Mouse (Mus musculus): ENCODE data around the gene Arl13b.

The Arl13b gene

DNA sequence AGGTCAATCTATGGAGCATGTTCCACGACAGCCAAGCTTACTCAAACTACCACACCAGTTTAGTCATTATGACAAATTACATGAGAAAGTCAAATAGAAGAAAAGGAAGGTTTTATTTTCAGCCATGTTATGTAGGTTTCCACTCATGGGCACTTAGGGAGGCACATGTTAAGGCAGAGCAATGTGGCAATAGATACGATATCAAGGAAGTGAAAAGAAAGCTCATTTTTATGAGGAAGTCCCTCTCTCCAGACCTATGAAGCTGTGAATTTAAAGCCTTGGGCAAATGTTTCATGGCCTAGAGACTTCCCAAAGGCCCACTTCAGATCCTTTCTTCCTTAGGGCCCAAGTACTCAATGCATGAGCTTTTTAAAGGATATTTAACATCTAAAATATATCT, 10.7 kb upstream of the Arl13b start:
- H3K27me3 ChIP-seq (ENCODE audit: insufficient read depth, low read length), result no peaks in the 10 kb centered on the region
- peaks cover 27% of the 10 kb centered on the region for H3K4me1 ChIP-seq (replicated peaks; ENCODE audit: low read depth, low read length)
- TF ChIP-seq CTCF (conservative IDR thresholded peaks at IDR 0.05; ENCODE audit: low read length) (no peak), POU5F1 (IDR thresholded peaks at IDR 0.05; ENCODE audit: borderline replicate concordance, low read length) (no peak), NANOG (IDR thresholded peaks at IDR 0.05; ENCODE audit: borderline replicate concordance, low read length) (no peak)
- H3K36me3 ChIP-seq (ENCODE audit: insufficient read depth, low read length), result no peaks in the 10 kb centered on the region
- H3K9me3 ChIP-seq (ENCODE audit: low read length), result peaks cover 5% of the 10 kb centered on the region; the same call in 1 of the 2 replicates
- no peak overlapping the region for H3K4me3 ChIP-seq (replicated peaks; ENCODE audit: low read length)

DNA sequence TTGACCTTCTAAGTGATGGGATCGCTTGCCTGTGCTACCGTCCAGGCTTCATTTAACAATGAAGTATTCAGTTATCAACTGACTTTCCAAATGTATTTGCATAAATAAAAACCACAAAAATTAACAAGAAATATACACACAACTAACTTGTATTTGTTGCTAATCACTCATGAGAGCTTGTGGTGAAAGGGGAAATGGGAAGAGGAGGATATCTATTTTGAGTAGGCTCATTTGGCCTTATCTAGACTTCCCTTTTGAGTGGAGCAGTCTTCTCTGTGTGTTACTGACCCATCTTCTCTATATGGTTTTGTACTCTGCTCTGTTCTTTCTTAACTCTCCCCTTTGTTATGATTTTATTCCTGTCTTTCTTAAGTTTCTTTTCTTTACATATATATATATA, 9.4 kb upstream of the Arl13b start:
- Histone ChIP-seq H3K36me3 (ENCODE audit: insufficient read depth, low read length) (no peaks in the 10 kb centered on the region), H3K4me3 (replicated peaks; ENCODE audit: low read length) (no peak overlapping the region), H3K9me3 (ENCODE audit: low read length) (peaks cover 5% of the 10 kb centered on the region; the same call in 1 of the 2 replicates), H3K27me3 (ENCODE audit: insufficient read depth, low read length) (no peaks in the 10 kb centered on the region), H3K4me1 (replicated peaks; ENCODE audit: low read depth, low read length) (peaks cover 27% of the 10 kb centered on the region)
- TF ChIP-seq CTCF (conservative IDR thresholded peaks at IDR 0.05; ENCODE audit: low read length), result no peak
- no peak for TF ChIP-seq NANOG (IDR thresholded peaks at IDR 0.05; ENCODE audit: borderline replicate concordance, low read length)
- TF ChIP-seq POU5F1 (IDR thresholded peaks at IDR 0.05; ENCODE audit: borderline replicate concordance, low read length), result no peak

DNA sequence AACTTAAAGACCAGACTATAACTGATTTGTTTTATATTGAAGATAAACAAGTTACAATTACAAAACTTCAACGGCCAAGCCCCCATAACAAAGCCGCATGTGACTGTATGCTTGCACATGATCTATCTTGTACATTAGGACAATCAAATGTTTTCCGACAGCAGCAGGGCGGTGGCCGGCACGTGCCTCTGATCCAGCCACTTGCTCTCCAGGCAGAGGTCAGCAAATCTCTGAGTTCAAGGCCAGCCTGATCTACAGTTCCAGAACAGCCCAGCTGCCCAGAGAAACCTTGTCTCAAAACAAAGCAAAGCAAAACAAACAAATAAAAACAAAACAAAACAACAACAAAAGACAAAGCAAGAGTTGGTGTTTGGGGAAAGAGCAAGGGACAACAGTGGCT, 8.5 kb upstream of the Arl13b start:
- peaks cover 27% of the 10 kb centered on the region for H3K4me1 ChIP-seq (replicated peaks; ENCODE audit: low read depth, low read length)
- peaks cover 5% of the 10 kb centered on the region; the same call in 1 of the 2 replicates for H3K9me3 ChIP-seq (ENCODE audit: low read length)
- H3K27me3 ChIP-seq (ENCODE audit: insufficient read depth, low read length), result no peaks in the 10 kb centered on the region
- no peak overlapping the region; the same call in 1 of the 2 replicates for H3K4me3 ChIP-seq (replicated peaks; ENCODE audit: low read length)
- TF ChIP-seq NANOG (IDR thresholded peaks at IDR 0.05; ENCODE audit: borderline replicate concordance, low read length) (no peak), POU5F1 (IDR thresholded peaks at IDR 0.05; ENCODE audit: borderline replicate concordance, low read length) (no peak)
- H3K36me3 ChIP-seq (ENCODE audit: insufficient read depth, low read length), result no peaks in the 10 kb centered on the region

DNA sequence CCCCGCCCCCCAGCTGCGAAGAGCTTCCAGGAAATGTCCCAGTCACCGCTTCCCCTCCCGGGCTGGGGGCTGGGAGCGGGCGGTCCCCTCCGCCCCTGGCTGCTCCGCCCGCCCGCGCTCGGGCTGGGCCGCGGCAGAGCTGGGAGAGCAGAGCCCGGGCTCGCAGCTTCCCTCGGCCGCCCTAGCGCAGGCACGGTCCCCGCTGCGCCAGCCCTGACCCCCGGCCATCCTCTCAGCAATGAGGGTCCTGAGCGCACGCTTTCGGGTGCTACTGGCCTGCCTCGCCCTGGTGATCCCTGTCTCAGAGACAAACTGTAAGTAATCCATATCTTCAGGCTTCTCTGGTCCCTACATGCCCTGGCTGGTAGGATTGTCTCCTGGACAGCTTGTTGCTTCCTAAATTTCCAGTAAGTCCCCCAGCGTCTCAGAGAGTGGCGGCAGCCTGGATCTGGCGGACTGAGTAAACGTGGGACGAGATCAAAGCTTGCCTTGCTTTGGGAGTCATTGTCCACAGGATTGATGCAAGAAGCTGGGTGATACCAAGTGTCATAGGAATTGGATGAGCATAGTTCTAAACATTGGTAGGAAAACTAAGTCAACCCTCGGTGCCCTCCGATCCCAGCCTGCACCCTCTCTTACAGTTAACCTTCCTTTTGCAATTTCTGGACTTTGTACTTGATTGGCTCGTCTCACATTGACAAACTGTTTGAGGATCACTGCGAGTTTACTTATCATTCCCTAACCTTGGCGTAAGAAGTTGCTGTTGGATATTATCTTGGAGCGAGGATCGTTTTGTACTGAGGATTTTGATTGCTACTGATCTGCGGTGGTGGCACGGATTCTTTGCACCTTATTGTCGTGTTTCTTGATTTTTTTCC, 7.6 kb upstream of the Arl13b start, which contains the start of gene Pros1:
Gene Pros1, plus strand, starts transcription at position 117 of the 878 bp plus-strand sequence.
- Histone ChIP-seq H3K4me3 (replicated peaks; ENCODE audit: low read length) (peak within 1 kb of the TSS; percentile 83), H3K9me3 (ENCODE audit: low read length) (peaks cover 5% of the 10 kb centered on the region; the same call in 1 of the 2 replicates), H3K4me1 (replicated peaks; ENCODE audit: low read depth, low read length) (peaks cover 27% of the 10 kb centered on the region), H3K36me3 (ENCODE audit: insufficient read depth, low read length) (no peaks in the 10 kb centered on the region), H3K27me3 (ENCODE audit: insufficient read depth, low read length) (no peaks in the 10 kb centered on the region)
- TF ChIP-seq CTCF (conservative IDR thresholded peaks at IDR 0.05; ENCODE audit: low read length), result no peak
- TF ChIP-seq NANOG (IDR thresholded peaks at IDR 0.05; ENCODE audit: borderline replicate concordance, low read length), result no peak
- TF ChIP-seq POU5F1 (IDR thresholded peaks at IDR 0.05; ENCODE audit: borderline replicate concordance, low read length), result no peak

DNA sequence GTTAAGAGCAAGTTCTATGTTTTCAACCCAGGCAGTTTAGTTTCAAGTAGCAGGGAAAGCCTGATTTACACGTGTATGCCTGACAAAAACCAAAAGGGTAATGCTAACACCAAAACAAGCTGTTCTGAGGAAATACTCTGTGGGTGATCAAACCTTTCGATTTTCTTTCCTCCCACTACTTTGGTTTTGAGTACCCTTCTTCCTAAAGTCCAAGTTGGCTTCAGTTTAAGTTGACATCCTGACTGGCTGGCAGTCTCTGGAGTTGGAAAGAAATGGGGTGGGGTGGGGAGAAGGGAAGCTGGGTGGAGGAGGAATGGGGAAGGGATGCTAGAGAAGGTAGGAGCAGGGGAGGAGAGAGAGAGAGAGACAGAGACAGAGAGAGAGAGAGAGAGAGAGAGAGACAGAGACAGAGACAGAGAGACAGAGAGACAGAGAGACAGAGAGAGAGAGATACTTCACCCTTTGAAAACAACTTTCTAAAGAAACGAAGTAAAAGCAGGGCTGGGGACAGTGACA, 6.8 kb upstream of the Arl13b start:
- no peaks in the 10 kb centered on the region for H3K36me3 ChIP-seq (ENCODE audit: insufficient read depth, low read length)
- no peak for TF ChIP-seq NANOG (IDR thresholded peaks at IDR 0.05; ENCODE audit: borderline replicate concordance, low read length)
- TF ChIP-seq POU5F1 (IDR thresholded peaks at IDR 0.05; ENCODE audit: borderline replicate concordance, low read length), result no peak
- TF ChIP-seq CTCF (conservative IDR thresholded peaks at IDR 0.05; ENCODE audit: low read length), result no peak
- H3K9me3 ChIP-seq (ENCODE audit: low read length), result peaks cover 5% of the 10 kb centered on the region; the same call in 1 of the 2 replicates
- H3K27me3 ChIP-seq (ENCODE audit: insufficient read depth, low read length), result no peaks in the 10 kb centered on the region; the same call in 1 of the 2 replicates
- H3K4me3 ChIP-seq (replicated peaks; ENCODE audit: low read length), result peak overlapping the region; percentile 83
- H3K4me1 ChIP-seq (replicated peaks; ENCODE audit: low read depth, low read length), result peaks cover 27% of the 10 kb centered on the region

DNA sequence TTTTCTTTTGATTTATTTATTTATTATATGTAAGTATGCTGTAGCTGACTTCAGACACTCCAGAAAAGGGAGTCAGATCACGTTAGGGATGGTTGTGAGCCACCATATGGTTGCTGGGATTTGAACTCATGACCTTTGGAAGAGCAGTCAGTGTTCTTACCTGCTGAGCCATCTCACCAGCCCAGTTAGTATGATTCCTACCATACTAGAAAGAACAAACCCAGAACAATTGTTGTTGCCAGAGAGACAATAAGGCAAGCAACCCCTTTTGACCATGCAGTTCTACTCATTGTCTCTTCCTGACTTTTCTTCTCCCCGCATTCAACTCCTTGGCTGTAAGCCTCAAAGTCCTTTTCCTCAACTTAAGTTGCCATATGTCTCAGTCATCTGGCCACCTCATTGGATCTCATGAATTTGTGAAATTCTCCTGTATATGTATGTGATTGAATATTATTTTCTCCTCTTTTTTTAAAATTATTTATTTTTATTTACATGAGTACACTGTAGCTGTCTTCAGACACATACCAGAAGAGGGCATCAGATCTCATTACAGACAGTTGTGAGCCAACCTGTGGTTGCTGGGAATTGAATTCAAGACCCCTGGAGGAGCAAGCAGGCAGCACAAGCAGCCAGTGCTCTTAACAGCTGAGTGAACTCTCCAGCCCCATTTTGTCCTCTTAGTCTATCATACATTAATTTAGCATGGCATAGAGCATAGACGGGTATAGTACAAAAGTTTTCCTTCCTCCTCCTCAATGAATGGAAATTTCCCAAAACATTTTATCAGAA, 5.8 kb upstream of the Arl13b start:
- TF ChIP-seq POU5F1 (IDR thresholded peaks at IDR 0.05; ENCODE audit: borderline replicate concordance, low read length), result no peak
- TF ChIP-seq CTCF (conservative IDR thresholded peaks at IDR 0.05; ENCODE audit: low read length), result peak; percentile 25
- no peak for TF ChIP-seq NANOG (IDR thresholded peaks at IDR 0.05; ENCODE audit: borderline replicate concordance, low read length)
- Histone ChIP-seq H3K4me3 (replicated peaks; ENCODE audit: low read length) (no peak overlapping the region), H3K4me1 (replicated peaks; ENCODE audit: low read depth, low read length) (peaks cover 27% of the 10 kb centered on the region), H3K27me3 (ENCODE audit: insufficient read depth, low read length) (peaks cover 2% of the 10 kb centered on the region; the same call in 1 of the 2 replicates), H3K36me3 (ENCODE audit: insufficient read depth, low read length) (no peaks in the 10 kb centered on the region), H3K9me3 (ENCODE audit: low read length) (peaks cover 5% of the 10 kb centered on the region; the same call in 1 of the 2 replicates)

DNA sequence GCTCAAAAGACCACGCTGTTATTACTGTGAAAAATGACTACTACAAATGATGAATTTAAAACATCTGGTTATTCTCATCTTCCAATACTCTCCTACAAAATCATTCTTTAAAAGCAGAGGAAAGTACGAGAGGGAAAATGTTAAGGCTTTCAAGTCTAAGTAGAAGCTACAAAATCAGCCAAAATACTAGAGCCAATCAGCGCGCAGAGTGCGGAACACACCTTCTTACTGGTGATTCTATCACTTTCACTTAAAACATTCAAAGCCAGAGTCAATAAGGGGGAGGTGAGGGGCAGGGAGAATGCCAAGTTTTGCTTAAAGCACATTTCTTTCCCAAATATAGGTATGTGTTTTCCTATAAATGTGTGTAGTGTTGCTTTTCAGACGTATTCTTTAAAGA, 1.5 kb downstream of the Arl13b start:
- Histone ChIP-seq H3K4me3 (replicated peaks; ENCODE audit: low read length) (no peak overlapping the region), H3K36me3 (ENCODE audit: insufficient read depth, low read length) (no peaks in the 10 kb centered on the region), H3K4me1 (replicated peaks; ENCODE audit: low read depth, low read length) (peaks cover 36% of the 10 kb centered on the region), H3K27me3 (ENCODE audit: insufficient read depth, low read length) (peaks cover 2% of the 10 kb centered on the region; the same call in 1 of the 2 replicates), H3K9me3 (ENCODE audit: low read length) (no peaks in the 10 kb centered on the region)
- no peak for TF ChIP-seq POU5F1 (IDR thresholded peaks at IDR 0.05; ENCODE audit: borderline replicate concordance, low read length)
- TF ChIP-seq NANOG (IDR thresholded peaks at IDR 0.05; ENCODE audit: borderline replicate concordance, low read length), result no peak
- TF ChIP-seq CTCF (conservative IDR thresholded peaks at IDR 0.05; ENCODE audit: low read length), result no peak
